Mouse (Mus musculus): ENCODE results near the gene Sgk1. TPM values are rescaled to one million over a fixed set of nuclear protein-coding genes. Genes with fewer than 3 reads are reported as not detected.

The Sgk1 gene
- polyA plus RNA-seq, 1 experiment, result 10.3 TPM

- Histone ChIP-seq H3K27me3 (ENCODE audit: control insufficient read depth, insufficient read depth, insufficient read length) (no peaks in the 10 kb centered on the region), H3ac (ENCODE audit: control insufficient read depth, insufficient read length) (no peak overlapping the region), H3K79me2 (ENCODE audit: control insufficient read depth, insufficient read depth) (no peaks in the 10 kb centered on the region), H3K4me2 (ENCODE audit: low read depth) (no peak overlapping the region), H3K36me3 (ENCODE audit: control insufficient read depth, insufficient read depth) (no peaks in the 10 kb centered on the region), H3K4me3 (no peak overlapping the region)
- TF ChIP-seq TCF3 (IDR thresholded peaks at IDR 0.05; ENCODE audit: insufficient read length, low read depth) (no peak), USF1 (IDR thresholded peaks at IDR 0.05; ENCODE audit: low read depth) (no peak), MAX (IDR thresholded peaks at IDR 0.05; ENCODE audit: low read depth) (no peak), CEBPB (IDR thresholded peaks at IDR 0.05; ENCODE audit: insufficient read depth, poor library complexity, severe bottlenecking) (no peak), MYOG (IDR thresholded peaks at IDR 0.05; ENCODE audit: control insufficient read depth in 1 of 3, insufficient read depth in 1 of 3, insufficient read length in 2 of 3, low read depth in 2 of 3) (no peak), SRF (IDR thresholded peaks at IDR 0.05; ENCODE audit: control insufficient read depth, insufficient read length, low read depth) (no peak), MYOD1 (IDR thresholded peaks at IDR 0.05; ENCODE audit: control insufficient read depth in 1 of 3, insufficient read length in 2 of 3, low read depth in 2 of 3) (no peak), E2F4 (IDR thresholded peaks at IDR 0.05; ENCODE audit: insufficient read depth) (no peak), TCF12 (IDR thresholded peaks at IDR 0.05; ENCODE audit: insufficient read depth, poor library complexity, severe bottlenecking) (no peak), POLR2A (IDR thresholded peaks at IDR 0.05; ENCODE audit: insufficient read length, low read depth) (no peak), POLR2AphosphoS2 (IDR thresholded peaks at IDR 0.05; ENCODE audit: insufficient read length, low read depth) (no peak), REST (IDR thresholded peaks at IDR 0.05; ENCODE audit: insufficient read depth, insufficient read length) (no peak)
These were observed 38.7 kb upstream of the Sgk1 start for GRCm38 (mm10) chr10:21843326-21843725.

- no peaks in the 10 kb centered on the region for H3K79me2 ChIP-seq (ENCODE audit: control insufficient read depth, insufficient read depth)
- no peak overlapping the region for H3K4me3 ChIP-seq
- no peak overlapping the region for H3ac ChIP-seq (ENCODE audit: control insufficient read depth, insufficient read length)
- H3K27me3 ChIP-seq (ENCODE audit: control insufficient read depth, insufficient read depth, insufficient read length), result no peaks in the 10 kb centered on the region
- H3K36me3 ChIP-seq (ENCODE audit: control insufficient read depth, insufficient read depth), result no peaks in the 10 kb centered on the region
- H3K4me2 ChIP-seq (ENCODE audit: low read depth), result no peak overlapping the region
- TF ChIP-seq CEBPB (IDR thresholded peaks at IDR 0.05; ENCODE audit: insufficient read depth, poor library complexity, severe bottlenecking), result no peak
- TF ChIP-seq SRF (IDR thresholded peaks at IDR 0.05; ENCODE audit: control insufficient read depth, insufficient read length, low read depth), result no peak
- no peak for TF ChIP-seq REST (IDR thresholded peaks at IDR 0.05; ENCODE audit: insufficient read depth, insufficient read length)
- TF ChIP-seq USF1 (IDR thresholded peaks at IDR 0.05; ENCODE audit: low read depth), result no peak
- TF ChIP-seq POLR2AphosphoS2 (IDR thresholded peaks at IDR 0.05; ENCODE audit: insufficient read length, low read depth), result no peak
- no peak for TF ChIP-seq TCF12 (IDR thresholded peaks at IDR 0.05; ENCODE audit: insufficient read depth, poor library complexity, severe bottlenecking)
- TF ChIP-seq TCF3 (IDR thresholded peaks at IDR 0.05; ENCODE audit: insufficient read length, low read depth), result no peak
- no peak for TF ChIP-seq MYOG (IDR thresholded peaks at IDR 0.05; ENCODE audit: control insufficient read depth in 1 of 3, insufficient read depth in 1 of 3, insufficient read length in 2 of 3, low read depth in 2 of 3)
- no peak for TF ChIP-seq MAX (IDR thresholded peaks at IDR 0.05; ENCODE audit: low read depth)
- TF ChIP-seq POLR2A (IDR thresholded peaks at IDR 0.05; ENCODE audit: insufficient read length, low read depth), result no peak
- no peak for TF ChIP-seq E2F4 (IDR thresholded peaks at IDR 0.05; ENCODE audit: insufficient read depth)
- no peak for TF ChIP-seq MYOD1 (IDR thresholded peaks at IDR 0.05; ENCODE audit: control insufficient read depth in 1 of 3, insufficient read length in 2 of 3, low read depth in 2 of 3)
These were observed 38.1 kb upstream of the Sgk1 start for GRCm38 (mm10) chr10:21843861-21844260.

- Histone ChIP-seq H3K4me3 (no peak overlapping the region), H3K27me3 (ENCODE audit: control insufficient read depth, insufficient read depth, insufficient read length) (no peaks in the 10 kb centered on the region), H3K4me2 (ENCODE audit: low read depth) (no peak overlapping the region), H3K79me2 (ENCODE audit: control insufficient read depth, insufficient read depth) (no peaks in the 10 kb centered on the region), H3K36me3 (ENCODE audit: control insufficient read depth, insufficient read depth) (no peaks in the 10 kb centered on the region), H3ac (ENCODE audit: control insufficient read depth, insufficient read length) (no peak overlapping the region)
- TF ChIP-seq REST (IDR thresholded peaks at IDR 0.05; ENCODE audit: insufficient read depth, insufficient read length) (no peak), USF1 (IDR thresholded peaks at IDR 0.05; ENCODE audit: low read depth) (no peak), POLR2A (IDR thresholded peaks at IDR 0.05; ENCODE audit: insufficient read length, low read depth) (no peak), MYOG (IDR thresholded peaks at IDR 0.05; ENCODE audit: control insufficient read depth in 1 of 3, insufficient read depth in 1 of 3, insufficient read length in 2 of 3, low read depth in 2 of 3) (no peak), CEBPB (IDR thresholded peaks at IDR 0.05; ENCODE audit: insufficient read depth, poor library complexity, severe bottlenecking) (no peak), MAX (IDR thresholded peaks at IDR 0.05; ENCODE audit: low read depth) (no peak), TCF12 (IDR thresholded peaks at IDR 0.05; ENCODE audit: insufficient read depth, poor library complexity, severe bottlenecking) (no peak), POLR2AphosphoS2 (IDR thresholded peaks at IDR 0.05; ENCODE audit: insufficient read length, low read depth) (no peak), E2F4 (IDR thresholded peaks at IDR 0.05; ENCODE audit: insufficient read depth) (no peak), TCF3 (IDR thresholded peaks at IDR 0.05; ENCODE audit: insufficient read length, low read depth) (no peak), SRF (IDR thresholded peaks at IDR 0.05; ENCODE audit: control insufficient read depth, insufficient read length, low read depth) (no peak), MYOD1 (IDR thresholded peaks at IDR 0.05; ENCODE audit: control insufficient read depth in 1 of 3, insufficient read length in 2 of 3, low read depth in 2 of 3) (no peak)
These were observed 37.6 kb upstream of the Sgk1 start for GRCm38 (mm10) chr10:21844391-21844790.

GRCm38 (mm10) chr10:21845601-21846282, 36.2 kb upstream of the Sgk1 start:
- no peaks in the 10 kb centered on the region for H3K79me2 ChIP-seq (ENCODE audit: control insufficient read depth, insufficient read depth)
- H3K36me3 ChIP-seq (ENCODE audit: control insufficient read depth, insufficient read depth), result no peaks in the 10 kb centered on the region
- no peaks in the 10 kb centered on the region for H3K27me3 ChIP-seq (ENCODE audit: control insufficient read depth, insufficient read depth, insufficient read length)
- no peak overlapping the region for H3K4me3 ChIP-seq
- no peak overlapping the region for H3ac ChIP-seq (ENCODE audit: control insufficient read depth, insufficient read length)
- no peak overlapping the region for H3K4me2 ChIP-seq (ENCODE audit: low read depth)
- TF ChIP-seq CEBPB (IDR thresholded peaks at IDR 0.05; ENCODE audit: insufficient read depth, poor library complexity, severe bottlenecking), result no peak
- TF ChIP-seq MYOD1 (IDR thresholded peaks at IDR 0.05; ENCODE audit: control insufficient read depth in 1 of 3, insufficient read length in 2 of 3, low read depth in 2 of 3), result no peak
- TF ChIP-seq E2F4 (IDR thresholded peaks at IDR 0.05; ENCODE audit: insufficient read depth), result no peak
- no peak for TF ChIP-seq MAX (IDR thresholded peaks at IDR 0.05; ENCODE audit: low read depth)

Measured in myocyte (in vitro differentiated cells).